Mouse (Mus musculus): ENCODE data around the gene Tigd3. TPM values are rescaled to one million over a fixed set of nuclear protein-coding genes. Genes with fewer than 3 reads are reported as not detected.
A peak's percentile ranks its signal among the peaks of the same experiment; 100 is the strongest.

Gene Tigd3
- polyA plus RNA-seq, 1 experiment = 0.31 TPM

GRCm38 (mm10) chr19:5913007-5913719, 19.2 kb upstream of the Tigd3 start, which contains the start of gene Dpf2:
Gene Dpf2, minus strand, starts transcription at chr19:5913010.
- Histone ChIP-seq H3K27me3 (ENCODE audit: control insufficient read depth, insufficient read depth, insufficient read length) (no peaks in the 10 kb centered on the region), H3K36me3 (ENCODE audit: control insufficient read depth, insufficient read depth) (peaks cover 17% of the 10 kb centered on the region), H3K4me3 (peak within 1 kb of the TSS; percentile 96), H3ac (ENCODE audit: control insufficient read depth, insufficient read length) (peak within 1 kb of the TSS; percentile 84), H3K79me2 (ENCODE audit: control insufficient read depth, insufficient read depth) (peaks cover 54% of the 10 kb centered on the region), H3K4me2 (ENCODE audit: low read depth) (peak within 1 kb of the TSS; percentile 93)
- TF ChIP-seq CEBPB (IDR thresholded peaks at IDR 0.05; ENCODE audit: insufficient read depth, poor library complexity, severe bottlenecking) = no peak
- no peak for TF ChIP-seq USF1 (IDR thresholded peaks at IDR 0.05; ENCODE audit: low read depth)
- TF ChIP-seq POLR2AphosphoS2 (IDR thresholded peaks at IDR 0.05; ENCODE audit: insufficient read length, low read depth) = peak; percentile 9

GRCm38 (mm10) chr19:5912103-5913006, 18.4 kb upstream of the Tigd3 start:
- no peak for TF ChIP-seq MAX (IDR thresholded peaks at IDR 0.05; ENCODE audit: low read depth)
- TF ChIP-seq MYOD1 (IDR thresholded peaks at IDR 0.05; ENCODE audit: control insufficient read depth in 1 of 3, insufficient read length in 2 of 3, low read depth in 2 of 3) = no peak
- no peak for TF ChIP-seq E2F4 (IDR thresholded peaks at IDR 0.05; ENCODE audit: insufficient read depth)
- TF ChIP-seq SRF (IDR thresholded peaks at IDR 0.05; ENCODE audit: control insufficient read depth, insufficient read length, low read depth) = no peak
- peak; percentile 53 for TF ChIP-seq POLR2AphosphoS2 (IDR thresholded peaks at IDR 0.05; ENCODE audit: insufficient read length, low read depth)
- TF ChIP-seq POLR2A (IDR thresholded peaks at IDR 0.05; ENCODE audit: insufficient read length, low read depth) = peak; percentile 57
- TF ChIP-seq TCF12 (IDR thresholded peaks at IDR 0.05; ENCODE audit: insufficient read depth, poor library complexity, severe bottlenecking) = no peak
- no peak for TF ChIP-seq TCF3 (IDR thresholded peaks at IDR 0.05; ENCODE audit: insufficient read length, low read depth)
- no peak for TF ChIP-seq REST (IDR thresholded peaks at IDR 0.05; ENCODE audit: insufficient read depth, insufficient read length)
- TF ChIP-seq USF1 (IDR thresholded peaks at IDR 0.05; ENCODE audit: low read depth) = no peak
- peak in 1 of 3 experiments; percentile 22 for TF ChIP-seq MYOG (IDR thresholded peaks at IDR 0.05; ENCODE audit: control insufficient read depth in 1 of 3, insufficient read depth in 1 of 3, insufficient read length in 2 of 3, low read depth in 2 of 3)
- no peak for TF ChIP-seq CEBPB (IDR thresholded peaks at IDR 0.05; ENCODE audit: insufficient read depth, poor library complexity, severe bottlenecking)
- H3K4me2 ChIP-seq (ENCODE audit: low read depth) = peak overlapping the region; percentile 93

GRCm38 (mm10) chr19:5911430-5912102, 17.6 kb upstream of the Tigd3 start:
- no peaks in the 10 kb centered on the region for H3K27me3 ChIP-seq (ENCODE audit: control insufficient read depth, insufficient read depth, insufficient read length)
- TF ChIP-seq E2F4 (IDR thresholded peaks at IDR 0.05; ENCODE audit: insufficient read depth) (no peak), MYOD1 (IDR thresholded peaks at IDR 0.05; ENCODE audit: control insufficient read depth in 1 of 3, insufficient read length in 2 of 3, low read depth in 2 of 3) (no peak), TCF3 (IDR thresholded peaks at IDR 0.05; ENCODE audit: insufficient read length, low read depth) (no peak), POLR2A (IDR thresholded peaks at IDR 0.05; ENCODE audit: insufficient read length, low read depth) (peak; percentile 17), MYOG (IDR thresholded peaks at IDR 0.05; ENCODE audit: control insufficient read depth in 1 of 3, insufficient read depth in 1 of 3, insufficient read length in 2 of 3, low read depth in 2 of 3) (no peak), CEBPB (IDR thresholded peaks at IDR 0.05; ENCODE audit: insufficient read depth, poor library complexity, severe bottlenecking) (0 out of 2 replicates have a peak, but pooled peaks have one; percentile 55), SRF (IDR thresholded peaks at IDR 0.05; ENCODE audit: control insufficient read depth, insufficient read length, low read depth) (no peak), USF1 (IDR thresholded peaks at IDR 0.05; ENCODE audit: low read depth) (no peak), POLR2AphosphoS2 (IDR thresholded peaks at IDR 0.05; ENCODE audit: insufficient read length, low read depth) (peak; percentile 12), TCF12 (IDR thresholded peaks at IDR 0.05; ENCODE audit: insufficient read depth, poor library complexity, severe bottlenecking) (no peak), REST (IDR thresholded peaks at IDR 0.05; ENCODE audit: insufficient read depth, insufficient read length) (no peak), MAX (IDR thresholded peaks at IDR 0.05; ENCODE audit: low read depth) (no peak)
- H3K79me2 ChIP-seq (ENCODE audit: control insufficient read depth, insufficient read depth) = peaks cover 70% of the 10 kb centered on the region
- H3ac ChIP-seq (ENCODE audit: control insufficient read depth, insufficient read length) = peak overlapping the region; percentile 84
- peak overlapping the region; percentile 96 for H3K4me3 ChIP-seq
- peak overlapping the region; percentile 93 for H3K4me2 ChIP-seq (ENCODE audit: low read depth)
- peaks cover 11% of the 10 kb centered on the region for H3K36me3 ChIP-seq (ENCODE audit: control insufficient read depth, insufficient read depth)

More at GRCm38 (mm10) chr19:5912103-5913006, 18.4 kb upstream of the Tigd3 start:
- Histone ChIP-seq H3K27me3 (ENCODE audit: control insufficient read depth, insufficient read depth, insufficient read length) (no peaks in the 10 kb centered on the region), H3K36me3 (ENCODE audit: control insufficient read depth, insufficient read depth) (peaks cover 16% of the 10 kb centered on the region), H3K4me3 (peak overlapping the region; percentile 96), H3K79me2 (ENCODE audit: control insufficient read depth, insufficient read depth) (peaks cover 62% of the 10 kb centered on the region), H3ac (ENCODE audit: control insufficient read depth, insufficient read length) (peak overlapping the region; percentile 84)

GRCm38 (mm10) chr19:5910221-5910620, 16.3 kb upstream of the Tigd3 start:
- Histone ChIP-seq H3K27me3 (ENCODE audit: control insufficient read depth, insufficient read depth, insufficient read length) (no peaks in the 10 kb centered on the region), H3K4me2 (ENCODE audit: low read depth) (peak overlapping the region; percentile 93), H3K4me3 (peak overlapping the region; percentile 96), H3K79me2 (ENCODE audit: control insufficient read depth, insufficient read depth) (peaks cover 76% of the 10 kb centered on the region), H3ac (ENCODE audit: control insufficient read depth, insufficient read length) (no peak overlapping the region), H3K36me3 (ENCODE audit: control insufficient read depth, insufficient read depth) (peaks cover 19% of the 10 kb centered on the region)
- TF ChIP-seq MYOG (IDR thresholded peaks at IDR 0.05; ENCODE audit: control insufficient read depth in 1 of 3, insufficient read depth in 1 of 3, insufficient read length in 2 of 3, low read depth in 2 of 3) (no peak), MYOD1 (IDR thresholded peaks at IDR 0.05; ENCODE audit: control insufficient read depth in 1 of 3, insufficient read length in 2 of 3, low read depth in 2 of 3) (no peak), USF1 (IDR thresholded peaks at IDR 0.05; ENCODE audit: low read depth) (no peak), CEBPB (IDR thresholded peaks at IDR 0.05; ENCODE audit: insufficient read depth, poor library complexity, severe bottlenecking) (no peak), POLR2AphosphoS2 (IDR thresholded peaks at IDR 0.05; ENCODE audit: insufficient read length, low read depth) (no peak), E2F4 (IDR thresholded peaks at IDR 0.05; ENCODE audit: insufficient read depth) (no peak), TCF3 (IDR thresholded peaks at IDR 0.05; ENCODE audit: insufficient read length, low read depth) (no peak), POLR2A (IDR thresholded peaks at IDR 0.05; ENCODE audit: insufficient read length, low read depth) (no peak), REST (IDR thresholded peaks at IDR 0.05; ENCODE audit: insufficient read depth, insufficient read length) (no peak), MAX (IDR thresholded peaks at IDR 0.05; ENCODE audit: low read depth) (no peak), TCF12 (IDR thresholded peaks at IDR 0.05; ENCODE audit: insufficient read depth, poor library complexity, severe bottlenecking) (no peak), SRF (IDR thresholded peaks at IDR 0.05; ENCODE audit: control insufficient read depth, insufficient read length, low read depth) (no peak)
